Mouse (Mus musculus): ENCODE results near the gene Scnm1. TPM values are rescaled to one million over a fixed set of nuclear protein-coding genes. Genes with fewer than 3 reads are reported as not detected.
"Not testable (repeated sequence)": the region's sequence is repeated elsewhere in the genome, so short reads cannot be mapped to it uniquely, and the experiment has no call there.

The Scnm1 gene
- total RNA-seq, 2 experiments from 2014 or later, result 39.9 to 43.2 TPM

GRCm38 (mm10) chr3:95153874-95154273 is 20.1 kb upstream of the Scnm1 start:
- DNase-seq, result no peak
- intact Hi-C loops (cut with DNase I), result no loop called here

DNA sequence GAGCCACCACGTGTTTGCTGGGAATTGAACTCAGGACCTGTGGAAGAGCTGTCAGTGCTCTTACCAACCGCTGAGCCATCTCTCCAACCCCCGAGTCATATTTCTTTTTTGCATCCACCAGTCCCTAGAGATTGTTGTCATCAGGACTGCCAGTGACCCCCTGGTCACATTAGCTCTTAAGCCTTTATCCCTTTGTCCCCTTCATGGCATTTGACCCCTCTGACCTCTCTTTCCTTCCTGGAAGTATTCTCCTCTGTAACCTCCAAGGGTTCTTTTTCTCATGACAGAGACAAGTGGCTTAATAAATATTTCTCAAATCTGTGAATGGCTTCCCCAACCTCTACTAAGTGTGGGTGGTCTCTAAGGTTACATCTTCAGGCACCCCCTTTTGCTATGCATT is 14.1 kb upstream of the Scnm1 start:
- intact Hi-C loops (cut with DNase I), result loop anchor here (10.0 kb wide), 1 partner anchor 117 kb away; no protein-coding TSS in a partner anchor
- DNase-seq, result no peak

DNA sequence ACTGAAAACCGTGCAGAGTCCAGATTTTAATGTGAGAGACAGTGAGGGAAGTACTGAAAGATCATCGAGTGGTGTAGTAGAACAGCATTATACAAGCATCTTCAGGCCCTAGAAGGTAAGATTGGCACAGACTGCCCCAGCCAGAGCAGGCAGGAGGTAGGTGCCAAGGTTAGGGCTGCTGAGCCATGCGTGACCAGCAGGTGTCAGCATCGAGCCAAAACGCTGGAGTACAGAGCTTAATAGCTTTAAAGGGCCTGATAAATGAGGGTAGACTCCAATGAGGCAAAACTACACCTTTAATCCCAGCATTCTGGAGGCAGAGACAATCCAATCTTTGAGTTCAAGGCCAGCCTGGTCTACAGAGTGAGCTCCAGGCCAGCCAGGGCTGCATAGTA is 8.8 kb upstream of the Scnm1 start:
- intact Hi-C loops (cut with DNase I), result loop anchor here (2.0 to 10.0 kb wide), 2 partner anchors 74 to 122 kb away; partner anchors contain the start of gene Gabpb2

GRCm38 (mm10) chr3:95141952-95142616 is 8.3 kb upstream of the Scnm1 start, which contains the start of gene Tnfaip8l2:
TSS of gene Tnfaip8l2 (minus strand) at chr3:95142360.
- DNase-seq, result no peak
- intact Hi-C loops (cut with DNase I), result loop anchor here (2.0 to 10.0 kb wide), 2 partner anchors 75 to 123 kb away; partner anchors contain the start of gene Gabpb2

More for the DNA sequence above, 8.8 kb upstream of the Scnm1 start:
- peak; percentile 87 for DNase-seq

DNA sequence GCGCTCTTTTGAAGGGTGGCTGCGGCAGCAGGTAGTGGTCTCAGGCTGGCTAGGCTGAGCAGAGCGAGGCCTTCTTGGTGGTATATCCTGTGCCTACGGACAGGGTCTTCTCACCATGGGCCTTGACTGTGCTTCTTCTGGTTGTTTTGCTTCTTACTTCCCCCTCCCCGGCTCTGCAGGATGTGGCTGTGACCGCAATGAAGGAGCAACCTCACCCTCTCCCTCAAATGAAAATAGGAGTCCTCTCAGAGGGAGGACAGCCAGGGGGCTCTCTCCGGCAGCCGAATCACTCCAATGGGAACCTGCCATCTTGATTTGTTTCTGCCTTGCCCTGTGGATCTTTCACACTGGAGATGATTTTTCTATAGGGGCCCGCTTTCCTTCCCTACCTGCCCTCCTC is 7.7 kb upstream of the Scnm1 start:
- intact Hi-C loops (cut with DNase I), result loop anchor here (10.0 kb wide), 1 partner anchor 123 kb away; no protein-coding TSS in a partner anchor
- no peak for DNase-seq

- intact Hi-C loops (cut with DNase I), result loop anchor here (10.0 kb wide), 1 partner anchor 124 kb away; no protein-coding TSS in a partner anchor
- DNase-seq, result no peak
Observed at GRCm38 (mm10) chr3:95140795-95141194, 7.0 kb upstream of the Scnm1 start.

DNA sequence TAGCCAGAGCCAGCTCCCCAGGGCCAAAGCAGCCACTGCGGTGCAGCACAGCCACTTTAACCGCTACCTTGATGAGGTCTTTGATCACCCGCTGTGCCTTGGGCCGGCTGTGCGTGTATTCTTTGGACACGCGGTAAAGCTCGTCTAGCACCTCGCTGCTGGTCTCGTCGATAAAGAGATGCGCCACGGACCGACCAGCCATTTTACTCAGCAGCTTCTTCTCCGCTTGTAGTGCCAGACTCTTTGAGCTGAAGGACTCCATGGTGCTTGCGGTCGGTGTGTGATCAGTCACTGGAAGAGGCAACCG is 6.4 kb upstream of the Scnm1 start:
- intact Hi-C loops (cut with DNase I), result loop anchor here (10.0 kb wide), 1 partner anchor 125 kb away; no protein-coding TSS in a partner anchor
- DNase-seq, result no peak

DNA sequence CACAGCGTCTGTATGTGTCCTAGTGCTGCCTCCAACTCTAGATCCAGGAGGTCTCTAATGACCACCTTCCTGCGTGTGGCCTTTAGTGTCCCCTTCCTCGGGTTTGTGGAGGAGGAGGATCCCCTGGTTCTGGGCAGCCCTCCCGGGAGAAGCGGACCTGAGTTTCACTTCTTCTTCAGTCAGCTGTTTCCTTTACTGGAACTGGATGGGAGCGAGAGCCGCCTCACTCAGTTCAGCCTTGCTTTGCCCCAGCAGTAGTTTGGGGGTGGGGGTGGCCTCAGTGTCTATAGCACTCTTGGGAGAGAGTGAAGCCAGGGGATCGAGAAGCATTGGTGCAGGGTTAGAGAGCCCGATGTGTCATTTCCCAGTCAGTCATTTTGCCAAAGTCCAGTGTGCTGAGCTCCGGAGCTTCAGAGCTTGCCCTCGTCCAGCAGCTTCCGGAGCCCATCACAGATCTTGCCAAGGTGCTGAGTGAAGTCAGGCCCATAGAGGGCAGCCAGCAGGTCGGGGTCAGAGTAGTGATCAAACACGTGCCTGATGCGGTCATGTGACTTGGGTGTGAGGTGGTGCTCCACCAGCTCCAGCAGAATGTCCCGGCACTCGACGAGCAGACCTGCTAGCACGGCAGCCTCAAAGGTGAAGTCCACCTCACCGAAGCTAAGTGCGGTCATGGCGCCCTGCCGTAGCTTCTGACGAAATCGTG is 5.9 kb upstream of the Scnm1 start:
- intact Hi-C loops (cut with DNase I), result loop anchor here (10.0 kb wide), 1 partner anchor 125 kb away; no protein-coding TSS in a partner anchor
- DNase-seq, result no peak

DNA sequence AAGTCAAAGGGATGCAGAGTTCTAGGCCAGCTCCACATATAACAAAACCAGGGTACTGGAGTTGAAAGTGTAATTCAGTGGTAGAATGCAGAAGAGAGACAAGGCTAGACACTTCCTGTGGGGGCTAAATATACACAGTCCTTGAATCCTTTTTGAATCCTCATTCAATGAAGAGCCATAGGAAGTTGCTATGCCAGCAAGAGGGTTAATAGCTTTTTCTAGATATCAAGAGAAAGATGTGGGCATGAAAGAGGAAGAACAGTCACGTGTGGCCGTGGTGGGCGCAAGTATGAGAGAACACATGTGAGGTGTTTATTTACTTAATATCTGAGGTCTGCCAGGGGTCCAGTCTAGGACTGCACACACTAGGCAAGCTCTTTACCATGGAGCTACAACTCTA is 2.5 kb upstream of the Scnm1 start:
- intact Hi-C loops (cut with DNase I), result no loop called here
- DNase-seq, result no peak

GRCm38 (mm10) chr3:95135433-95136052 is 1.7 kb upstream of the Scnm1 start:
- intact Hi-C loops (cut with DNase I), result no loop called here
- DNase-seq, result no peak

- intact Hi-C loops (cut with DNase I), result no loop called here
- DNase-seq, result peak; percentile 45
Observed at GRCm38 (mm10) chr3:95135023-95135422, 1.2 kb upstream of the Scnm1 start.

DNA sequence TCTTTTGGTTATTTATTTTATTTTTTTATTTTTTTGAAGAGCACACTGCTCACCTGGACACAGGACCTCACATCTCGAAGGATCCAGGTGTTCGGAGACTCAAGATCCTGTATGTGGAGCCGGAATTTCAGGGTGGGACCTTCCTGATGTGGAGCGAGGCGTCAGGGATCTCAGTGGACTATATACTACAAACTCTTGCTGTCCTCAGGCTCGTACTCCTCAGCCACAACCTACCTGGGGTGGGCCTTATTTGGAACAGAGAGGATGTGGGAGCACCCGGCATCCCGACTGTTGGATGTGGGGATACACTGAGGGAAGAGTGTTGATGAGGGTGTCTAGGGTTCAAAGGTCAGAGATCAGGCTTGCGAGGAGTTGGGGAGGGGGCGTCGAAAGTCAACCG is 322 bp upstream of the Scnm1 start:
- DNase-seq; intact Hi-C loops (cut with DNase I): not testable (repeated sequence)

- no peak for DNase-seq
- intact Hi-C loops (cut with DNase I), result no loop called here
Observed at GRCm38 (mm10) chr3:95133176-95133575, 635 bp downstream of the Scnm1 start.

- DNase-seq; intact Hi-C loops (cut with DNase I): not testable (repeated sequence)
Observed at GRCm38 (mm10) chr3:95132389-95132788, 1.4 kb downstream of the Scnm1 start.

GRCm38 (mm10) chr3:95130081-95130480 is 3.7 kb downstream of the Scnm1 start:
- DNase-seq, result no peak
- intact Hi-C loops (cut with DNase I), result no loop called here

GRCm38 (mm10) chr3:95129226-95129651 is 4.6 kb downstream of the Scnm1 start:
- no peak for DNase-seq
- intact Hi-C loops (cut with DNase I), result no loop called here

- intact Hi-C loops (cut with DNase I), result no loop called here
- peak; percentile 68 for DNase-seq
Observed at GRCm38 (mm10) chr3:95124972-95125371, 8.8 kb downstream of the Scnm1 start.

DNA sequence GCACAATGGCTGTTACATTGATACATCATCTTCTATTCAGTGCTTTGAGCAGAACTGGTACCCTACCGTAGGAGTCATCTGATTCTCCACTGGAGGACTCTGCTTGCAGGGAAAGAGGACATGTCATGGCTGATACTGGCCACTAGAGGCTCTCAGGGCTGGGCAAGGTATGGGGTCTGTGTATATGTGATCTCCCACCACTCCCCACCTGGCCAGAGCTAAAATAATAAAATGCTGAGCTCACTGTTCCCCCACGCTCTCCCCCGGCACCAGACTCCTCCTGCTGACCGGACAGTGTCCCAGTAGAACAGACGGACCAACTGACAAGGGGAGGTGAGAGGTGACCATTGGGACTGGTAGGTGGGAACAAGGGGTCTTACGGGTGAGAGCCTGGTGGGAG is 9.6 kb downstream of the Scnm1 start, which contains the start of gene Tmod4:
Gene Tmod4, plus strand, starts transcription at position 231 of the 400 bp plus-strand sequence.
- no peak for DNase-seq
- intact Hi-C loops (cut with DNase I), result no loop called here

- intact Hi-C loops (cut with DNase I), result no loop called here
- DNase-seq, result no peak
Observed at GRCm38 (mm10) chr3:95121580-95121979, 12.2 kb downstream of the Scnm1 start.

DNA sequence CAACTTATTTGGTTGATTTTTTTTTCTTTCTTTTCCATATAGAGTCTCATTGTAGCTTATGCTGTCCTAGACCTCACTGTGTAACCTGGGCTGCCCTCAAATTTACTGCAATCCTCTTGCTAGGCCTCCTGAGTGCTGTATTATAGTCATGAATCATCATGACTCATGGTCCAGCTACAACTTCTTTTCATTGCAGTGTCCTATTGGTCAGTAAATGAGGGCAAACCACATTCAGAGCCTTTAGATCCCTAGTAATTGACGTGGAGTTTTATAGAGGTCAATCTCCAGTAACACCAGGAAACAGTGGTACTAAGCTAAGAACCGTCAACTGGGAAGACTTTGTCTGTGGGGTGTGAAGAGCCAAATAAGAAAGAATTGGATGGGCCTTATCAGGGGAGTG is 16.1 kb downstream of the Scnm1 start:
- no peak for DNase-seq
- intact Hi-C loops (cut with DNase I), result no loop called here

DNA sequence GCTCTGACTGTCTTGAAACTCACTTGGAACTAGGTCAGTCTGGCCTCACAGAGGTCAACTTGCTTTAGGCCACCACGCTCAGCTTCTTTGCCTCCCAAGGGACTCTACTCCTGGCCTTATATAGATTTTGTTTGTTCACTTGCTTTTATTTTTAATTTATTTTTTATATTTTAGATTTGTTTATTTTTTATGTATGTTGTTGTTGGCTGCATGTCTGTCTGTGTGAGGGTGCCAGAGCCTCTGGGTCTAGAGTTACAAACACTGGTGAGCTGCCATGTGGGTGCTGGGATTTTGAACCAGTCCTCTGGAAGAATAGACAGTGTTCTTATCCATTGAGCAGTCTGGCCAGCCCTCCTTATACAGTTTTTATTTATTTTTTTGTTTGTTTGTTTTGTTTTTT is 21.1 kb downstream of the Scnm1 start:
- no peak for DNase-seq
- intact Hi-C loops (cut with DNase I), result no loop called here

All from left cerebral cortex, postnatal 4 days (tissue).